Mouse (Mus musculus) urinary bladder, postnatal 10 days (tissue): ENCODE results near the gene Tmem273.

Source experiments
- DNase-seq: peaks from one replicate; pipeline ENCODE4 v3.0.0; 2022; ENCODE audit warnings: low spot score

The Tmem273 gene

DNA sequence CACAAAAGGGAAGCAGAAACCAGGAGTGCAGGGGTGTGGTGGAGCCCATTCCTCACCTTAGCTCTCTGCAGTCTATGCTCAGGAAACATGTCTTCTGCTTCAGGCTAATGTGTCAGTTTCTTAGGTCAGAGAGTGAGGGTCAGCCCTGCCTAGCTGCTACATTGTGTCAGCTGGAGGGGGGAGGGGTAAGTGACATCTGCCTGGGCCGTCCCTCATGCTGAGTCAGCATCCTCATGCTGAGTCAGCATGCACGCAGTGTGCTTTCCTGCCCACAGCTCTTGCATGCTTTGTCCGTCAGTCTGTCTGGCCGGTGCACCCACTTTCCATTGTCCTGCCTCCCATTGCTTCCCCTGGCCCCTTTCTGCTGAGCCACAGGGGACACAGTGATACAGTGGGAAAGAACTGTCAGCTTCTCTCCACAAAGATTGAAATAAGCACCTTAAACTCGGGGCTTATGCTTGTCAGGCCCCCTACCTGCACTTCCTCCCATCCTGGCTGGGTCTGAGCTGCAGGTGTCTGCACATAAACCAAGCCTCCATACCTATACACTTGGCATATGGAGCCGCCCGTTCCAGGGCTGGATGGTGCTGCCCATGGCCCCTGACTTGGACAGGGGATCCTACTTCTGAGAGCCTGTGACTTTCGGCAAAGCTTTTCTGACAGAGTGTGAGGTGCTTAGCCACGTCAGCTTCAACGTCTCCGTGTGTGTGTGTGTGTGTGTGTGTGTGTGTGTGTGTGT lies 74.2 kb downstream of the Tmem273 start:
- DNase-seq: no peak

DNA sequence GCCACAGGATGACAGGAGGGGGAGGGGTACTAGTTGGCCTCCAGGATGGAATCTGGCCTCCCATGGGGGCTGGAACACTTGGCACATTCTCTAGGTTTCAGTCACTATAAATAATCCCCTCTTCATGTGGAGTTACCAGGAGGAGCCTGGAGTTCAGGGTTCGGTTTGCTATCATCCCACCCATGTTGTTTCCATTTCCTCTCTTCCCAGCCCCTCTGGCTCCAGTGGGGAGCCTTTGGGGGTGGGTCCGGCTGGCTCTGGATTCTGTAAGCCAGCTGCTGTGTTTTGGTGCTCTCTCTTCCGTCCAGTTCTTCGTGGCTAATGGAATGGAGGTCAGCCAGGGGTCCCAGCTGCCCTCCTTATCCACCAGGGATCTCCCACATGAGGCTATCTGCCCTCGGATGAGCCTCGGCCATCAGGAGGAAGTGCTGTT lies 75.4 kb downstream of the Tmem273 start:
- DNase-seq: no peak

DNA sequence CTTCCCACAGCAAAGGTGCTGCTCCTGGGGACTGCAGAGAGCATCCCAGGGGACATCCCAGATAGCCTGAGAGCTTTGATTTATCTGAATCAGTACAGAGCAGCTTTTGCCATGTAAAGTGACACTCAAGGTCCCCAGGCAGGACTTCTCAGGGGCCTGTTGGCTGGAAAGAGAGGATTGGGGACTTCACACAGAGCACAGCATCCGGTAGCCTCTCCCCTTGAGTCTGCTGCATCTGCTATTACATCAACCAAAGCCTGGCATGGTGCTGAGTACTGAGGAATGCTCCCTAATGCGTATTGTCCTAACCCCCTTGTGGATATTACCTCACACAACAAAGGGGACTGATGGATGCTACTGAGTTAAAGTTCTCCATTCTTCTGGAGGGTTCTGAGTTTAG lies 75.9 kb downstream of the Tmem273 start:
- no peak for DNase-seq

DNA sequence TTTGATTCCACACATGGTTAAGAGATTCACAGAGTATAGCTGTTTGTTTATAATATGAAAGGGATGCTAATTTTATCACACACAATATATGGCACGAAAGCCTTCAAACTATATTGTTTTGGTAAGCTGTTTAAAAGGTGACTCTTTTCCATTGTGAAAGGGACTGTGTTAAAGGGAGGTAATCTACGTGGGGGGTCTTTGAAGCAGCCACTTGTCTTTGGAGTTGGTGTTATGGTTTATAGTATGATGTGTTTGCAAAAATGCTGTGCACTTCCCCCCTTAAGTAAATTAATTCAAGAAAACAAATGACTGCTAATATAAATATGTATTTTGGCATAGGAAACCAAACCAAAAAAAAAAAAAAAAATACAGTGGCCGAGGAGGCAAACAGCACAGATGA lies 79.6 kb downstream of the Tmem273 start:
- no peak for DNase-seq
